Mouse (Mus musculus) adrenal gland, adult 18-20 months (tissue): Measurements from ENCODE around the gene Fam57b. TPM values are rescaled to one million over a fixed set of nuclear protein-coding genes. Genes with fewer than 3 reads are reported as not detected.

Experiments
- DNase-seq, 2 experiments: peaks; one replicate each; pipeline ENCODE4 v3.0.0; 2021 to 2022; ENCODE audit warnings: low spot score in 2 of 2
- total RNA-seq, 2 experiments: library from RNA; stranded (reverse); gene quantifications; 1 replicate in 1 of 2; 2 replicates in 1 of 2; pipeline ENCODE4 v1.2.3; 2021

Gene Fam57b
- total RNA-seq, 2 experiments from 2014 or later: 17.1 to 63.4 TPM

GRCm38 (mm10) chr7:126863791-126864190 lies 66.3 kb downstream of the Fam57b start:
- DNase-seq: no peak

GRCm38 (mm10) chr7:126867534-126867933 lies 70.1 kb downstream of the Fam57b start:
- DNase-seq: no peak

GRCm38 (mm10) chr7:126868003-126868402 lies 70.5 kb downstream of the Fam57b start:
- DNase-seq: no peak

DNA sequence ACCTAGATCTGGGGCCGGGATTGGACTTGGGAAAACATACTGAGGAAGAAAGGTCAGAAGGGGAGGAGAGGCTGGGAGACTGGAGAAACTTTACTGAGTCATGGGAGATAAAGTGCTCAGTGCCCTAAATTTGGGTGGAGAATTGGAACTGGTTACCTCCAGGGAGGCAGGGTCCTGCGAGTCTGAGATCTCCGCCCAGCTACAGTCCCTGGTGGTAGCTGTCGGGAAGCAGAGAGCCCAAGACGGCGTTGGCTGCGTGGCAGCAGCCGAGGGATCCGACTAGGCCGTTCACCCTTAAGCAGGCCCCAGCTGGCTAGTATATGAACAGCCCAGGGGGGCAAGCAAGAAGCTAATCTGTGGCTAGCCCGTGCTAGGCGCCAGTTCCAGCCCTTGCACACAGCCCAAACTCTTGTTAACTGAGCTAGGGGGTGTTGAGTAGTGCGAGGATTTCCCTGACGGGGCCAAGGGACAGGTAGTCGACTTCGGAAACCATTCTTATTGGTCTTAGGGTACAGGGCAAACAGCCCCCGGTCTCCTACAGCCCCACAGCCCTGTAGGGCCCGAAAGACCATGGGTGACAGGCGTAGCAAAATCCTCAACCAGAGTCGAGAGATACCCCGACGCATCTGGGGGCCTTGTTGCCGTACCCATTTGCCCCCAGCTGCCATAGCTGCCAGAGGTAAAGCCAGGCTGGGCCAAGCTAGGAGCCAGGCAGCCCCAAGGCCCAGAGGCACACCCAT lies 72.5 kb downstream of the Fam57b start:
- DNase-seq: no peak

DNA sequence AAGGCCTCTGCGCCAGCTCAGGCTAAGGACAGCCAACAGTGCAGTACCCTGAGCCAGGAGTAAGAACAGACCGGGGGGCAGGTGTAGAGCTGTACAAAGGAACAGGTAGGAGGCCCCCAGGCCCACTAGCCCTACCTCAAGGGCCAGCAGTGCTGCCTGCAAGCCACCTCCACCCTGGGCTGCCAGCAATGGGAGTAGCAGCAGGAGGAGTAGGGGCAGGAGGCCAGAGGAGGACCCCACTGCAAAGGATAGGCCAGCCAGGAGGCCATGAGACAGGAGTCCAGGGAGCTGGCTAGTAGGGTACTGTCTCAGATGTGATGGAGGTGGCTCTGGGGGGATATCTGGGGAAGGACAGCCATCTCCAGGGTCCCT lies 73.0 kb downstream of the Fam57b start:
- DNase-seq: no peak

- no peak for DNase-seq
These were observed 79.8 kb downstream of the Fam57b start for GRCm38 (mm10) chr7:126877239-126877638.

Other genes with a start within 250 kb of the Fam57b start
- gene Eif3c, start 231.3 kb upstream of the Fam57b start, total RNA-seq: 100 to 1,000 TPM; 199 to 243 TPM
- 1 to 10 TPM; 2.4 to 3.2 TPM for gene Apobr, start 212.7 kb upstream of the Fam57b start, total RNA-seq
- 10 to 100 TPM; 34.6 to 35.8 TPM for gene Cln3, start 211.9 kb upstream of the Fam57b start, total RNA-seq
- gene Il27, start 202.7 kb upstream of the Fam57b start, total RNA-seq: under 1 TPM in 1 of 2 experiments, not detected in 1; 0.38 TPM
- 10 to 100 TPM; 13.6 to 26.7 TPM for gene Nupr1, start 166.8 kb upstream of the Fam57b start, total RNA-seq
- gene Sgf29, start 148.4 kb upstream of the Fam57b start, total RNA-seq: 10 to 100 TPM; 39.6 to 50.1 TPM
- 10 to 100 TPM; 48.0 to 52.5 TPM for gene Sult1a1, start 121.2 kb upstream of the Fam57b start, total RNA-seq
- gene Bola2, start 102.3 kb upstream of the Fam57b start, total RNA-seq: 100 to 1,000 TPM in 1 of 2 experiments, 10 to 100 TPM in 1; 98.7 to 105 TPM
- gene Slx1b, start 101.9 kb upstream of the Fam57b start, total RNA-seq: 10 to 100 TPM in 1 of 2 experiments, 1 to 10 TPM in 1; 9.9 to 11.1 TPM
- 10 to 100 TPM; 19.0 to 21.7 TPM for gene Coro1a, start 89.9 kb upstream of the Fam57b start, total RNA-seq
- 100 to 1,000 TPM; 123 to 131 TPM for gene Mapk3, start 38.1 kb upstream of the Fam57b start, total RNA-seq
- 1 to 10 TPM; 2.7 to 4.3 TPM for gene Gdpd3, start 31.3 kb upstream of the Fam57b start, total RNA-seq
- gene Ypel3, start 20.7 kb upstream of the Fam57b start, total RNA-seq: 10 to 100 TPM; 93.7 to 95.0 TPM
- gene Tbx6, start 16.2 kb upstream of the Fam57b start, total RNA-seq: under 1 TPM; 0.53 to 0.64 TPM
- gene Ppp4c, start 5.2 kb upstream of the Fam57b start, total RNA-seq: 10 to 100 TPM; 75.4 to 85.9 TPM
- not detected for gene 4930451I11Rik, start 34.0 kb downstream of the Fam57b start, total RNA-seq
- gene Doc2a, start 49.7 kb downstream of the Fam57b start, total RNA-seq: under 1 TPM; 0.13 to 0.50 TPM
- gene Hirip3, start 64.3 kb downstream of the Fam57b start, total RNA-seq: 10 to 100 TPM in 1 of 2 experiments, 1 to 10 TPM in 1; 9.8 to 11.8 TPM
- 10 to 100 TPM; 38.4 to 42.5 TPM for gene Ino80e, start 64.7 kb downstream of the Fam57b start, total RNA-seq
- gene Taok2, start 87.0 kb downstream of the Fam57b start, total RNA-seq: 10 to 100 TPM; 67.1 to 70.6 TPM
- 10 to 100 TPM; 30.7 to 32.8 TPM for gene Tmem219, start 125.2 kb downstream of the Fam57b start, total RNA-seq
- gene Kctd13, start 131.2 kb downstream of the Fam57b start, total RNA-seq: 10 to 100 TPM; 18.7 to 21.8 TPM
- gene Asphd1, start 151.9 kb downstream of the Fam57b start, total RNA-seq: 1 to 10 TPM; 1.6 to 1.7 TPM
- 10 to 100 TPM; 46.6 to 84.4 TPM for gene Sez6l2, start 152.9 kb downstream of the Fam57b start, total RNA-seq
- 10 to 100 TPM; 75.0 to 82.1 TPM for gene Cdipt, start 178.2 kb downstream of the Fam57b start, total RNA-seq
- gene Cdiptos, start 178.4 kb downstream of the Fam57b start, total RNA-seq: under 1 TPM; 0.42 to 0.70 TPM
- gene Mvp, start 217.0 kb downstream of the Fam57b start, total RNA-seq: 100 to 1,000 TPM in 1 of 2 experiments, 10 to 100 TPM in 1; 92.6 to 135 TPM
- gene Pagr1b, start 218.8 kb downstream of the Fam57b start, total RNA-seq: 1 to 10 TPM; 1.3 to 3.0 TPM
- 10 to 100 TPM in 1 of 2 experiments, 1 to 10 TPM in 1; 5.5 to 16.5 TPM for gene Pagr1a, start 219.7 kb downstream of the Fam57b start, total RNA-seq
- gene Gm42742, start 223.4 kb downstream of the Fam57b start, total RNA-seq: 10 to 100 TPM; 12.9 to 27.0 TPM
- 1 to 10 TPM; 3.7 to 4.4 TPM for gene Prrt2, start 223.5 kb downstream of the Fam57b start, total RNA-seq
- 100 to 1,000 TPM in 1 of 2 experiments, 10 to 100 TPM in 1; 86.0 to 132 TPM for gene Maz, start 229.4 kb downstream of the Fam57b start, total RNA-seq
- 1 to 10 TPM; 1.7 to 2.4 TPM for gene Kif22, start 244.8 kb downstream of the Fam57b start, total RNA-seq